Mouse (Mus musculus) hindbrain, embryonic 12.5 days (tissue): ENCODE results near the gene Actr5. TPM values are rescaled to one million over a fixed set of nuclear protein-coding genes. Genes with fewer than 3 reads are reported as not detected.

Experiments
- ATAC-seq: fragments of 200-750 bp; cut with Nextera tagmentation; 2 replicates; pipeline ENCODE4 v1.8.0; 2017; ENCODE audit warnings: moderate TSS enrichment; ENCODE audit not compliant: low FRiP score
- H3K27ac ChIP-seq: fragments of 300-500 bp; sonication (generic); 2 replicates; pipeline ENCODE4 v1.5.1; 2016; ENCODE audit warnings: mild to moderate bottlenecking
- H3K27me3 ChIP-seq: fragments of 300-500 bp; sonication (generic); 2 replicates; pipeline ENCODE4 v1.6.1; 2016; ENCODE audit warnings: mild to moderate bottlenecking
- H3K36me3 ChIP-seq: fragments of 300-500 bp; sonication (generic); 2 replicates; pipeline ENCODE4 v1.6.1; 2016; ENCODE audit warnings: mild to moderate bottlenecking
- H3K4me1 ChIP-seq: fragments of 300-500 bp; sonication (generic); 2 replicates; pipeline ENCODE4 v1.6.1; 2016
- H3K4me2 ChIP-seq: fragments of 300-500 bp; sonication (generic); replicated peaks from 2 replicates; pipeline ENCODE4 v1.6.1; 2016; ENCODE audit warnings: mild to moderate bottlenecking
- H3K4me3 ChIP-seq: fragments of 300-500 bp; sonication (generic); 2 replicates; pipeline ENCODE4 v1.5.1; 2016; ENCODE audit warnings: mild to moderate bottlenecking
- H3K9ac ChIP-seq: fragments of 300-500 bp; sonication (generic); 2 replicates; pipeline ENCODE4 v1.6.1; 2016; ENCODE audit warnings: mild to moderate bottlenecking, moderate library complexity
- H3K9me3 ChIP-seq: fragments of 300-500 bp; sonication (generic); replicated peaks from 2 replicates; pipeline ENCODE4 v1.6.1; 2016; ENCODE audit warnings: mild to moderate bottlenecking
- WGBS: fragments of 180-500 bp; shearing (Covaris S2); methylation state at CpG from one replicate; pipeline ENCODE4 v1.1.7; 2016; 5-methylcytosine and 5-hydroxymethylcytosine counted together
- polyA plus RNA-seq: library from polyadenylated mRNA; unstranded; fragments of >200 nt; fragmentation: Nextera tagmentation; extraction: Ambion mirVana; gene quantifications from 2 replicates; pipeline ENCODE4 v1.2.1, GENCODE M21; 2016

Gene Actr5
- 21.1 and 23.7 TPM in 2 replicates for polyA plus RNA-seq

DNA sequence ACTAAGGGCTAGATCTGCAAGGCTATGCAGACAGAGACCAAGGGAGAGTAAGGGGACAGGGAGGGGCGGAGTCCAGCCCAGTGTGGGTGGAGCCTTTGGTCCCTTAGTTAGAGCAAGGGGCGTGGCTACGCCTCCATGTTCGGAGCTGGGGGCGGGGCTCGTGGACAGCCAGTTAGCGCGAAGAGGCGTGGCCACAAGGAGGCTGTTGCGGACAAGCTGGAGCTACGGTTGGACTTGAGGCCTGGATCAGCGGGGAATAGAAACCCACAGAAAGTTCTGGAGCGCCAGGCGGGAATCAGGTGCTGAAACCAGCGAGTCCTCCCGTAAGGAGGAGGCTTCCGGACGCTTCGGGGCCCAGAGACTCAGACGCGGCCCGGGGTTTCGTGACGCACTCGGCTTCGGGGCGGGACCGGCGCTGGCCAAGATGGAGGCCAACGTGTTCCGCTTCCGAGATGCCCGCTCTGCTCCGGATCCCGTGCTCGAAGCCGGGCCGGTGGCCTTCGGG, at the start of gene Actr5:
Gene Actr5, plus strand, starts transcription at position 171 of the 505 bp plus-strand sequence.
- peaks cover 21% of the 10 kb centered on the region for H3K4me1 ChIP-seq
- WGBS: under 1% methylated on average over 39 of the region's 39 CpGs
- H3K36me3 ChIP-seq: peaks cover 18% of the 10 kb centered on the region
- no peaks in the 10 kb centered on the region for H3K9me3 ChIP-seq
- H3K4me3 ChIP-seq: peak within 1 kb of the TSS; percentile 90
- peaks cover 20% of the 10 kb centered on the region for H3K27me3 ChIP-seq
- peak; percentile 92 for ATAC-seq
- H3K4me2 ChIP-seq: peak within 1 kb of the TSS; percentile 73
- peak within 1 kb of the TSS; percentile 85 for H3K27ac ChIP-seq
- H3K9ac ChIP-seq: peak within 1 kb of the TSS; percentile 88

DNA sequence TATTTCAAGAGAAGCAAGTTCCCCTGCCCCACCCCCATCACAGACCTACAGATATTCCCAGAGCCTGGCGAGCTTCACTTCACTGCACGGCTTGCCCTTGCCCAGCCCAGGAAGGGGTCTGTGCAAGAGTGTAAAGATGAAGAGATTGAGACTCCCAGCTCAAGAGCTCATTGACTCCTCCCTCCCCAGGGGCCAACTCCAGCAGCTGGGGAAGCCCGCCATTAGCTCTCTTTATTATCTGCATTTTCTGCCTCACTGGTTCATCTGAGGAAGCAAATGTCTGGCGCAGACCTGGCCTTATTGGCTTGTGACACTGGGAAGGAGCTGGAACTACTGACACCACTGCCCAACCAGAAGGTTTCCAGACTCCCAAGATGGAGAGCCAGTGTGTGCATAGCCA, 44.7 kb upstream of the Actr5 start:
- WGBS: 36% methylated on average over 4 of the region's 4 CpGs
- Histone ChIP-seq H3K9me3 (no peaks in the 10 kb centered on the region), H3K27ac (peak overlapping the region; percentile 46; the same call in 1 of the 2 replicates), H3K9ac (no peak overlapping the region), H3K27me3 (0 out of 2 replicates have a peak, but pooled peaks cover 4% of the 10 kb centered on the region), H3K36me3 (no peaks in the 10 kb centered on the region), H3K4me3 (no peak overlapping the region), H3K4me2 (no peak overlapping the region), H3K4me1 (peaks cover 8% of the 10 kb centered on the region; the same call in 1 of the 2 replicates)
- peak; percentile 83 for ATAC-seq

DNA sequence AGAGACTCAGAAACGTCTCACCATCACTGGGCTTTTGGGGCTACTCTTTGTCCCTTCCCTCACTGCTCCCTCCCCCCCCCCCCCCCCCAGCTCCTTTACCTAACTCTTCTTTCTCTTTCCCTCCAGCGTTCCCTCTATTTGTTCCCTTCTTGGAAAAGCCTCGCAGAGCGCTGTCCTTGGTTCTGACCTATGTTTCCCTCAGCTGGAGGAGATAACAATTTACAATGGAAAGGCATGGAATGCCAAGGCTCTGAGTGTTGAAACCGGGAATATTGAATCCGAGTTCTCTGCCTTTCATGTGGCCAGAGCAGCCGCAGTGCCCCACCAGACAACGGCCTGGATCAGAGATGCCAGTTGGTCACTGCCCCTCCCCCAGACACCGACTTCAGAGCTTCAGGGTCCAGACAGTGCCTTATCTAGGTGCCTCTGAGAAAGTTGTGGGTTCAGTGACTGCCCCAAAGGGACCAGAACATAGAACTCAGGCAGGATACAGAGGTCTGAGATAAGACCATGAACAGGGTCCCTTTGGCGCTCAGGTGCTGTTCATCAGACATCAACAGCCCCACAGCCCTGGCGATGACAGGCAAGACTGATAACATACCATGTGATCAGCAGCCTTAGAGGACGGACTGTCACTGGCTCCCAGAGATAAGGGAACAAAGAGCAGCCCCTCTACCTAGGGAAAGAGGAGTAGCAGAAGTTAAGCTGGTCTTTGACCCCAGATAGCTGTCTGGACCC, 39.9 kb upstream of the Actr5 start:
- 9% methylated on average over 12 of the region's 12 CpGs for WGBS
- H3K4me1 ChIP-seq: peaks cover 24% of the 10 kb centered on the region
- H3K27me3 ChIP-seq: peaks cover 12% of the 10 kb centered on the region
- H3K27ac ChIP-seq: peak overlapping the region; percentile 44; the same call in 1 of the 2 replicates
- H3K36me3 ChIP-seq: no peaks in the 10 kb centered on the region
- no peaks in the 10 kb centered on the region for H3K9me3 ChIP-seq
- H3K4me2 ChIP-seq: no peak overlapping the region
- ATAC-seq: peak; percentile 51; the same call in 1 of the 2 replicates
- H3K4me3 ChIP-seq: no peak overlapping the region
- H3K9ac ChIP-seq: no peak overlapping the region

DNA sequence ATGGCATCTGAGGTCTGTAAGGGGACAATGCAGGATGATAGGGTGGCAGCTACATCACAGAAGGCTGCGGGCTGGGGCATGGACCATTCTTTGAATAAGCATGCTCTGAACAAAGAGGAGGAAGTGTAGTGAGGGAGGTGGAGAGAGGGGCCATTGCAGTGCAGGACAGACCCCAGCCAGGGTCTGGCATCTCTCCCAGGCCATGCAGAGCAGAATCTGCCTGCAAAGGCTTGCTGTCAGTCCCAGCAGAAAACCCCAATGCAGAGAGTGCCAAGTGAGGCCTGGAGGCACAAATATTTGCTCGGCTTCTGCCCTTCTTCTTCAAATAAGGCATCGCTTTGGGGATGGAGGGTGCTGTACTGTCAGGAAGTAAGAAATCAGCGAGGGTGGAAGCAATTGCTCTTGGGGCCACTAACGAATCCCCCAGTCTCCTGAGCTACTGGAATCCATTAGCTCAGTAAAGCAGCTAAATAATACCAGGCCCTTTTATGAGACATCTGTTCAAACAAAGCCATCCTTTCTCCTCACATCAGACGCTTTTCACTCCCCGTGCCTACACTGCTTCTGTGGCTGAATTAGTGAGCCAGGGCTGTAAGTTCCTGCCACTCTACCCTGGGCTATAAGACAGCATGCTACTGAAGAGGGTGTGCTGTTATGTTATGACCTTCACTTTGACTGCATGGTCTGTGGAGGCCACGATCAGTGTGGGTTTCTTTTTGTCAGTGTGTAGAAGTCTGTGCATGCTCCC, 36.0 kb upstream of the Actr5 start:
- peak overlapping the region; percentile 50 for H3K27ac ChIP-seq
- H3K9me3 ChIP-seq: no peaks in the 10 kb centered on the region
- ATAC-seq: peak; percentile 32; the same call in 1 of the 2 replicates
- H3K4me3 ChIP-seq: no peak overlapping the region
- no peak overlapping the region for H3K9ac ChIP-seq
- H3K36me3 ChIP-seq: no peaks in the 10 kb centered on the region
- H3K4me1 ChIP-seq: peaks cover 22% of the 10 kb centered on the region
- no peak overlapping the region for H3K4me2 ChIP-seq
- WGBS: 34% methylated on average over 8 of the region's 8 CpGs
- H3K27me3 ChIP-seq: peaks cover 19% of the 10 kb centered on the region

GRCm38 (mm10) chr2:158590495-158590894, 34.2 kb upstream of the Actr5 start:
- no peaks in the 10 kb centered on the region for H3K36me3 ChIP-seq
- H3K9me3 ChIP-seq: no peaks in the 10 kb centered on the region
- H3K27me3 ChIP-seq: peaks cover 13% of the 10 kb centered on the region
- no peak overlapping the region for H3K9ac ChIP-seq
- H3K4me2 ChIP-seq: no peak overlapping the region
- WGBS: 66% methylated on average over 3 of the region's 3 CpGs
- no peak for ATAC-seq
- H3K4me1 ChIP-seq: peaks cover 25% of the 10 kb centered on the region
- H3K4me3 ChIP-seq: no peak overlapping the region
- H3K27ac ChIP-seq: no peak overlapping the region

GRCm38 (mm10) chr2:158591286-158591685, 33.4 kb upstream of the Actr5 start:
- H3K9ac ChIP-seq: no peak overlapping the region
- no peak overlapping the region for H3K4me2 ChIP-seq
- no peaks in the 10 kb centered on the region for H3K36me3 ChIP-seq
- no peaks in the 10 kb centered on the region for H3K9me3 ChIP-seq
- WGBS: 33% methylated on average over 5 of the region's 5 CpGs
- H3K27me3 ChIP-seq: peaks cover 18% of the 10 kb centered on the region
- peaks cover 31% of the 10 kb centered on the region for H3K4me1 ChIP-seq
- H3K27ac ChIP-seq: peak overlapping the region; percentile 37; the same call in 1 of the 2 replicates
- H3K4me3 ChIP-seq: no peak overlapping the region
- peak; percentile 39; the same call in 1 of the 2 replicates for ATAC-seq

DNA sequence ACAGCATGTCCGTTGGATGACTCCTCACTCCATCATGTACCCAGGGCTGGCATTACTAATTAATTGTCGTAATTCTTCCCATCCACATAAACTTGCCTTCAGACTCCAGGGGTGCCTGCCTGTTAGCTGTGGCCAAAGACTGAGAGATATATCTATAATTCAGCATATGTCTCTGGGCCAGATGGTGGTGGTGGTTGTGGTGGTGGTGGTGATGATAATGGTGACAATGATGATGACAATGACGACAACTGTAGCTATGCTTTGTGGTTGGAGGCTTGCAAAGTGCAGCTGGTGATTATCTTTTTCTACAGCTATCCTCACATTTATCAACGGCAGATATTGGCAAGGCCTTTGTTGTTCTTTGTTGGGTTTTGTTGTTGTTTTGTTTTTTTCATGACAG, 31.3 kb upstream of the Actr5 start:
- WGBS: 81% methylated on average over 4 of the region's 4 CpGs
- Histone ChIP-seq H3K27ac (no peak overlapping the region), H3K4me2 (no peak overlapping the region), H3K27me3 (peaks cover 21% of the 10 kb centered on the region), H3K9ac (no peak overlapping the region), H3K36me3 (no peaks in the 10 kb centered on the region), H3K4me1 (peaks cover 28% of the 10 kb centered on the region), H3K4me3 (no peak overlapping the region), H3K9me3 (no peaks in the 10 kb centered on the region)
- ATAC-seq: no peak

- H3K27ac ChIP-seq: peak overlapping the region; percentile 89
- WGBS: 2% methylated on average over 12 of the region's 12 CpGs
- peak overlapping the region; percentile 43 for H3K4me2 ChIP-seq
- peaks cover 24% of the 10 kb centered on the region for H3K27me3 ChIP-seq
- peaks cover 14% of the 10 kb centered on the region for H3K4me1 ChIP-seq
- no peak overlapping the region for H3K9ac ChIP-seq
- no peaks in the 10 kb centered on the region for H3K9me3 ChIP-seq
- 0 out of 2 replicates have a peak overlapping the region, but pooled peaks have one; percentile 2 for H3K4me3 ChIP-seq
- H3K36me3 ChIP-seq: no peaks in the 10 kb centered on the region
- ATAC-seq: peak; percentile 92
Observed at GRCm38 (mm10) chr2:158595103-158595502, 29.6 kb upstream of the Actr5 start.

- 18% methylated on average over 7 of the region's 7 CpGs for WGBS
- peaks cover 18% of the 10 kb centered on the region for H3K4me1 ChIP-seq
- H3K4me3 ChIP-seq: 0 out of 2 replicates have a peak overlapping the region, but pooled peaks have one; percentile 2
- H3K27me3 ChIP-seq: peaks cover 26% of the 10 kb centered on the region
- ATAC-seq: peak; percentile 74
- peak overlapping the region; percentile 43 for H3K4me2 ChIP-seq
- no peak overlapping the region for H3K9ac ChIP-seq
- no peaks in the 10 kb centered on the region for H3K36me3 ChIP-seq
- H3K27ac ChIP-seq: peak overlapping the region; percentile 89
- H3K9me3 ChIP-seq: no peaks in the 10 kb centered on the region
Observed at GRCm38 (mm10) chr2:158595577-158595976, 29.1 kb upstream of the Actr5 start.

GRCm38 (mm10) chr2:158596803-158597202, 27.9 kb upstream of the Actr5 start:
- Histone ChIP-seq H3K27me3 (peaks cover 30% of the 10 kb centered on the region), H3K36me3 (no peaks in the 10 kb centered on the region), H3K9ac (no peak overlapping the region), H3K4me2 (no peak overlapping the region), H3K4me3 (no peak overlapping the region), H3K27ac (peak overlapping the region; percentile 89; the same call in 1 of the 2 replicates), H3K4me1 (peaks cover 23% of the 10 kb centered on the region), H3K9me3 (no peaks in the 10 kb centered on the region)
- 78% methylated on average over 1 of the region's 1 CpGs for WGBS
- no peak for ATAC-seq

GRCm38 (mm10) chr2:158600517-158600916, 24.2 kb upstream of the Actr5 start:
- Histone ChIP-seq H3K4me1 (peaks cover 23% of the 10 kb centered on the region), H3K27ac (peak overlapping the region; percentile 36), H3K27me3 (peaks cover 32% of the 10 kb centered on the region), H3K4me2 (no peak overlapping the region), H3K9me3 (no peaks in the 10 kb centered on the region), H3K4me3 (no peak overlapping the region), H3K36me3 (no peaks in the 10 kb centered on the region), H3K9ac (no peak overlapping the region)
- WGBS: 22% methylated on average over 3 of the region's 3 CpGs
- ATAC-seq: 0 out of 2 replicates have a peak, but pooled peaks have one; percentile 4

GRCm38 (mm10) chr2:158601326-158601725, 23.4 kb upstream of the Actr5 start:
- H3K4me3 ChIP-seq: no peak overlapping the region
- H3K4me1 ChIP-seq: peaks cover 20% of the 10 kb centered on the region
- H3K27me3 ChIP-seq: peaks cover 34% of the 10 kb centered on the region
- H3K27ac ChIP-seq: peak overlapping the region; percentile 36
- no peak overlapping the region for H3K9ac ChIP-seq
- WGBS: 88% methylated on average over 1 of the region's 1 CpGs
- no peak for ATAC-seq
- H3K4me2 ChIP-seq: no peak overlapping the region
- H3K9me3 ChIP-seq: no peaks in the 10 kb centered on the region
- H3K36me3 ChIP-seq: no peaks in the 10 kb centered on the region
